Mouse (Mus musculus) c-Kit-positive CD71-positive TER-119-negative erythroid progenitor cells, embryonic 14.5 days (primary cell): ENCODE measurements around the gene Tas2r135.

Source experiments
- DNase-seq: peaks from one replicate; pipeline ENCODE4 v3.0.0-alpha.2; 2013; ENCODE audit warnings: low read depth

The Tas2r135 gene

DNA sequence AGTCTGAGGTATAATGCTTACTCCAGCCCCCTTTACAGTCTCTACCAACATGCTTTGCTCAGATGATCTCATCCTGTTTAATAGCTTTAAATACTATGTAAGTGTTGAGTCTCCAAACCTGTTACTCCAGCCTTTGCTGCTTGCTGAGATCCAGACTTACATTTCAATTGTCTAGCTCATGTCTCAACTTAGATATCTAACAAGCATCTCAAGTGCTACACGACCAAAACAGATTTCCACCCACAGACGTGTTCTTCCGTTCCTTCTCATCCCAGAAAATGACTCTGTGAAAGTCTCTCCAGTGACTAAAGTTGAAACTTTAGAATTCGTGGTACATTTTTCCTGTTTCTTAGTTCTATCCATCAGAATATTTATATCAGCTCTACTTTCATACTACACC is 21.1 kb downstream of the Tas2r135 start:
- DNase-seq, result no peak

DNA sequence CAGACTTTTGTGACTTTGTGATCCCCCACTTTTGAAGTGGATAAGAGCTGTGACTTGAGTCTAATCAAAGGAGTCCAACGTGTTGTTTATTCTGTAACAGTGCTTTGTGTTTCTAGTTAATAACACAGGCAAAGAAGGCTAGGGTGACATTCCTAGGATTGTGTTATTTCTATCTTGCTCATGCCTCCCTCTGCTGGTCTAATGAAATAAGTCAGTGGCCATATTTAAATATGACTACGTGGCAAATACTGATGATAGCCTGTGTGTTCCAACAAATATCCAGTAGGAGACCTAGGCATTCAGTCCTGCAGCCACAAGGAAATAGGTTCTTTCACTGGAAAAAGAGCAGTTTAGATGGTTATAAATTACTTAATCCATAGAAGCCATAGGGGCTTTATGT is 28.3 kb downstream of the Tas2r135 start:
- no peak for DNase-seq

DNA sequence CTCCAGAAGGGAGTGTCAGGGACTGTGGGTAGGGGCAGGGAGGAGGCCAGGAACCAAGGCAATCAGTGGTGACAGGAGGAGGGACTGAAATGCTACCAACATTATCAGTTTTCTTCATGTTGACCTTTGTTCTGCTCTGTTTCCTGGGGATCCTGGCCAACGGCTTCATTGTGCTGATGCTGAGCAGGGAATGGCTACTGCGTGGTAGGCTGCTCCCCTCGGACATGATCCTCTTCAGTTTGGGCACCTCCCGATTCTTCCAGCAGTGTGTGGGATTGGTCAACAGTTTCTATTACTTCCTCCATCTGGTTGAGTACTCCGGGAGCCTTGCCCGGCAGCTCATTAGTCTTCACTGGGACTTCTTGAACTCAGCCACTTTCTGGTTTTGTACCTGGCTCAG is 29.2 kb downstream of the Tas2r135 start, which contains the start of gene Tas2r126:
Tas2r126 (plus strand) TSS at position 90 of the 400 bp plus-strand sequence.
- no peak for DNase-seq

DNA sequence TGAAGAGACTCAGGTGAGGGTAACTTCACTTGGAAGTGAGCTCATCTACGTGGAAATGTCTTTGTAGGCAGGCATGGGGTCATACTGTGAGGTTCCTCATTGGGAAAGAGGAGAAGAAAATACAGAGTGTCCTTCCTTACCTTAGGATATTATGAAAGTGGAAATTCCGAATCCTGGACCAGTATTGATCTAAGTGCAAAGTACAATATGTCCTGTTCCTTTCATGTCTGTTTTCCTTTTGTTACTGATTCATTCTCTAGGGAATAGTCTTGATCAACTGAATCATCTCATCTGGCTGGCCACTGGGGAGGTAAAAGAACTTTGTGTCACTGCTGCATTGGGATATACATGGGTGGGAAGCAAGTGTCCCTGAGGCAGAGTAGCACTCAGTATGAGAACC is 30.3 kb downstream of the Tas2r135 start:
- no peak for DNase-seq

DNA sequence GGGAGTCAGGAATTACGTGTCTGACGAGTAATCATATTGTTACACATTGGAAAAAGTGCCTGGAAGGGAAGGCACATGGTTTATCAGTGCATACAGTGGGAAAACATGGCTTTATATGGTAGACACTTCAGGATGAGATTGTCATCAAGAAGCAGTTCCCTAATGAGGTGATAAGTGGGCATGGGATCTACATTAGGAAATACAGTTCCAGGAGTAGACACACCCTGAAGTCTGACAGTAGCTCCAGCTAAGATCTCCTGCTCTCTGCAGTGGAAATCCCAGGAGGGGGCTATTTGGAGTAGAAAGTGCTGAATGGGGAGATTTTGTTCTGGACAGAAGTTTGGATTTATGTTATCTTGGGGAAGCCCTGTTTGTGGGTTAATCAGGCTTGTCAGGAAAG is 36.2 kb downstream of the Tas2r135 start:
- no peak for DNase-seq

DNA sequence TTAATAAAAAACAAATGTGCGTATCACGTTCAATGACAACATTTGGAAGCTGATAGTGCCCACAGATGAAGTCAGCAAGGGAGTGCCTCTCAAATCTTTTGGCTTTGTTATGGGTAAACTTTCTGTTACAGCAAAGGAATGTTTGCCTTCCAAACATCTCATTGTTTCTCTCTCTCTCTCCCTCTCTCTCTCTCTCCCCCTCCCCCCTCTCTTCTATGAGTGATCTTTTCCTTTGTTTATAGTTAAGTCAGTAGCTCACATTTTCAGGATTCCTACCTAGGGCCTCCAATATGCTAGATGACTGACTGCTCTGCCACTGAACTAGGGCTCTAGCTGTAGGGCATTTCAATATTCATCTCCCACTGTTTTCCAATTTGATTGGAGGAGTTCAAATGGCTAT is 39.3 kb downstream of the Tas2r135 start:
- DNase-seq, result no peak

DNA sequence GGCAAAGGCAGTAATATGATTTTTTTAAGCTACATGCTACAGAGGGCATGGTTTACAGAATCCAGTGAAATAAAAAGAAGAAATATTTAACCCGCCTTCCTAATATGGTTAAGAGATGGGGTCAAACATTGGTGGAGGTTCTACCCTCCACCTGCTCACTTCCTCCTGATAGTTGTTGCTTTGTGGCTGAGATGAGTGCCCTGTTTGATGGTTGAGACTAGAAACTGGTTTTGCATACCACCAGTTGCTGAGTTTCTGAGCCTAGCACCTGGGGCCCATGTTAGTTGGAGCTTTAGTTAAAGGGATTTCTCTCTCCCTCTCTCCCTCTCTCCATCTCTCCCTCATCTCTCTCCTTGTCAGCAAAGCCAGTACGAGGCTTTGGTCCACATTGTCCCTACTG is 42.1 kb downstream of the Tas2r135 start:
- DNase-seq, result no peak
